Mouse (Mus musculus): ENCODE measurements around the gene Spaca3.

Gene Spaca3

DNA sequence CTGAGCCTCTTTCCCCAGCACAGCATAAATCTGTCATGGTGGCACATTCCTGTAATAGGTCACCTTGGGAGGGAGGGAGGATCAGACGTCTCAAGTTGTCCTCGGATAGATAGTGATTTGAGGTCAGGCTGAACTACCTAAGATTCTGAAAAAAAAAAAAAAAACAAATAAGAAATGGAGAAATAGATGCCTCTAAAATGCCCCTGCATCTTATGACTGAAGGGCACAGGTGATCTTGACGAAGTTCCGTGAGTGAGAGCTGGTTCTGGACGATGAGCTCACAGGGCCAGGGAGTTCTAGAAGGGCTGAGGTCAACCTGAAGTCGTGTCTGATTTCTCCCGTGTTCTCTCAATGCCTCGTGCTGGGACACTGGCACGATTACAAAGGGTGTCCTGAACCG, at the start of gene Spaca3:
TSS of gene Spaca3 (plus strand) at position 301 of the 400 bp plus-strand sequence.
- POLR2A ChIA-PET = no interaction called here
- CTCF ChIA-PET = interaction anchor here in 1 of 4 experiments (0.9 kb wide), 1 partner anchor 15 kb away, joined by 3 read pairs; no protein-coding TSS in a partner anchor

DNA sequence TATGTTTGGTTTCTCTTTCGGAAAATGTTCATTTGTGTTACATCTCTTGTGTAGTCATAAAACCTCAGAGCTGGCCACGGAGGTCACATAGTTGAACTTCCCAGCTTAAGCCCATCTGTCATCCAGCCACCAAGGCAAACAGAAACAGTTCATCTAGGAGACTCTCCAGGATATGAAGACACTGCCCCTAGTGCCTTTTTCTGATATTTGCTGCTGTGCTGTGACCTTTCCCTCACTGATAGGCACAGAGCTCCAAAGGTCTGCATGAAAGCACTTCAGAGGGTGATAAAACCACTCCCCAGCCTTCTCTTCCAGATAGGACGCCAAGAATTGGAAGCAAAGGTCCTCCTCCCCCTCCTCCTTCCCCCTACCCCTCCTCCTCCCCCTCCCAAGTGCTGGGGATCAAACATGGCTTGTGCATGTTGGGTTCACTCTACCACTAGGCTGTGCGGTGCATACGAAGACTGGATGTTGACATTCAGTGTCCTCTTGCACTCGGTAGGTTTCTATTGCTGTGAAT, 49.6 kb upstream of the Spaca3 start:
- ChIA-PET CTCF (interaction anchor here in 1 of 4 experiments (1.1 kb wide), 1 partner anchor 9 kb away, joined by 3 read pairs; no protein-coding TSS in a partner anchor), POLR2A (interaction anchor here in 3 of 4 experiments (0.6 to 1.1 kb wide), 3 partner anchors 13 to 329 kb away, joined by 3 to 9 read pairs (median 4); no protein-coding TSS in a partner anchor)

DNA sequence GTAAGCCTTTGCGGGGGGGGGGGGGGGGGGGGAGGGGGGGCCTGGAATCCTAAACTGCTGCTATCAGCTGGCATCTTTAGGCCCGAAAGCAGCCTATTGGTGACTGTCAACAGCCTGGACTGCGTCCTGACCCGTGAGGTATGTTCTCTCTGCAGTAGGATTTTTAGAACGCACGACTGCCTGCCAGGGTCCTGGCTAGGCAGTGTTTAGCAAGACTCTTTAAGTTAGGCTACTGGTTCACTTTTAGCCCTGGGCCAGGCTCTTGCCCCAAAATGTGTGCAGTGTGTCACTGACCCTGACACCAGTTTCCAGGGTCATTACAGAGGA, 48.5 kb upstream of the Spaca3 start:
- POLR2A ChIA-PET = interaction anchor here in 3 of 4 experiments (0.6 to 1.6 kb wide), 4 partner anchors 19 to 63 kb away, joined by 3 to 5 read pairs (median 4); partner anchors contain the start of gene Myo1d (in 1 of the 3)
- CTCF ChIA-PET = no interaction called here

DNA sequence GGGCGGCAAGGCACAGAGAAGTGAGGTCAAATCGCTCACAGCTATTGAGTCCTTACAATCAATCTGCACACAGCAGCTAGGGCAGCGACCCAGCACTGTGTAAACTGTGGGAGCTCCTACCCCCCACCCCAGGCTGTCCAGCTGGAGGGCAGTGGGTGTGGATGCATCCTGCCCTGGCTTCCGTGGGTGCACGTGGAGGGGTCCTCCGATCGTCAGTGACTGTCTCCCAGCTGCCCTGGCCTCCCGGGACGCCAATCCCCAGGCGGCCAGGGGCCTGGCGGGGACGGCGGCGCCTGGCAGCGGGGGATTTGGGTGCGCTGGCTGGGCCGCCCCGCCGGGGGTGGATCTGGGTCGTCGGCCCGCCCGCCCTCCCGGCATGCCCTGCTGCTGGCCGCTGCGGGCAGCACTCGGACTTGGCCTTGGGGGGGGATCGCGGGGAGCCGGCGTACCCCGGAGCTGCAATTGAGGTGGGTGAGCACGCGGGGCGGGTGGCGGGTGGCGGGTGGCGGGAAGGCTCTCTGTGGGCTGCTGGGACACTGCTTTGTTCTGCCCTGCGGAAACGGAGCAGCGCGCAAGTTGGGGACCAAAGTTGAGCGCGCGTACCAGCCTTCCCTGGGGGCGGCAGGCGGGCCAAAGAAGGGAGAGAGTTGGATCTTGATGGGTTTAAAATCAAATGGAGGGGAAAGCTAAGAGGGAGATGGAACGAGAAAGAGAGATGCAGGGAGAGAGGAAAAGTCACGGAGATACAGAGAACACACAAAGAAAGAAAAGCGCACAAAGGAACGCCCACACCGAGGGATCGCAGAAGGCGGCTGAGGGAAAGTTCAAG, 48.0 kb upstream of the Spaca3 start, which contains the start of gene Tmem98:
TSS of gene Tmem98 (plus strand) at position 183 of the 829 bp plus-strand sequence.
- POLR2A ChIA-PET = interaction anchor here in 3 of 4 experiments (0.6 to 1.6 kb wide), 6 partner anchors 19 to 1249 kb away, joined by 3 to 7 read pairs (median 4); partner anchors contain the start of gene Myo1d (in 1 of the 3)
- CTCF ChIA-PET = interaction anchor here in 1 of 4 experiments (0.5 kb wide), 1 partner anchor 1200 kb away, joined by 3 read pairs; no protein-coding TSS in a partner anchor

DNA sequence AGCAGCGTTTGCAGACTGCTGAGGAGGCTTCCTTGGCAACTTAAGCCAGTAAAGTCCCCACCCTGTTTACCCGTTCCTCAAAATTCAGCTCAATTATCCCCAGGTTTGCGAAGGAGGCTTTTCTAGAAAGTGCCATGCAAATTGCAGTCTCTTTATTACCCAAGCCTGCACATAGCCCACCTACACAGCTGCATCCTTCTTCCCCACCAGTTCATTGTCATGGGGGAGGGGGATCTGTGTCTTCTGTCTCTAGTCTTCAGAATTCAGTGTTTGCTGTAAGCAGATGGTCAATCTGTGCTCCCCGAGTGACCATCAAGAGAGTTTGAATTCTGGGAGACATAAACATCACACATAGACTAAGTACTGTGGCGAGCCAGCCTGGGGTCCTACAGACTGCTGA, 47.0 kb upstream of the Spaca3 start:
- CTCF ChIA-PET = interaction anchor here in 1 of 4 experiments (0.9 kb wide), 1 partner anchor 15 kb away, joined by 3 read pairs; no protein-coding TSS in a partner anchor

DNA sequence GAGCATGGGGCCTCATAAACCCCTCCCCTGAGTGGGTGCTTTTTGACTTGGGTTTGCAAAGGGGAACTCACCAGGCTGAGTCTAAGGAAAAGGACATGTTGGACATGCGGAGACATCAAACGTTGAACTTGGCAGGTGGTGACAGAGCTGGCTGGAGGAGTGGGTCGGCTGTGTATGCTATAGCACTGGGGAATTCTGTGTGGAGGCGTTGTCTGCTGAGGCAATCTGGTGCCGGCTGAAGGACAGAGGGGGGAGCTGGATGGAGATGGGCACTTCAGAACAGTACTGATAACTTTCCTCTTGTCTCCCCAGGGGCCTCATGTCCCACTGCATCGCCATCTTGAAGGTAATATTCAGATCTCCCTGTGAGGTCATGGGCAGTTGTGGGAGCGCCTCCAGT, 42.8 kb upstream of the Spaca3 start:
- CTCF ChIA-PET = no interaction called here
- POLR2A ChIA-PET = interaction anchor here in 1 of 4 experiments (0.6 kb wide), 1 partner anchor 337 kb away, joined by 3 read pairs; no protein-coding TSS in a partner anchor

More for the DNA sequence above, 47.0 kb upstream of the Spaca3 start:
- POLR2A ChIA-PET = interaction anchor here in 2 of 4 experiments (0.9 to 1.6 kb wide), 2 partner anchors 32 to 336 kb away, joined by 3 to 5 read pairs; partner anchors contain the start of gene Myo1d (in 1 of the 2)

DNA sequence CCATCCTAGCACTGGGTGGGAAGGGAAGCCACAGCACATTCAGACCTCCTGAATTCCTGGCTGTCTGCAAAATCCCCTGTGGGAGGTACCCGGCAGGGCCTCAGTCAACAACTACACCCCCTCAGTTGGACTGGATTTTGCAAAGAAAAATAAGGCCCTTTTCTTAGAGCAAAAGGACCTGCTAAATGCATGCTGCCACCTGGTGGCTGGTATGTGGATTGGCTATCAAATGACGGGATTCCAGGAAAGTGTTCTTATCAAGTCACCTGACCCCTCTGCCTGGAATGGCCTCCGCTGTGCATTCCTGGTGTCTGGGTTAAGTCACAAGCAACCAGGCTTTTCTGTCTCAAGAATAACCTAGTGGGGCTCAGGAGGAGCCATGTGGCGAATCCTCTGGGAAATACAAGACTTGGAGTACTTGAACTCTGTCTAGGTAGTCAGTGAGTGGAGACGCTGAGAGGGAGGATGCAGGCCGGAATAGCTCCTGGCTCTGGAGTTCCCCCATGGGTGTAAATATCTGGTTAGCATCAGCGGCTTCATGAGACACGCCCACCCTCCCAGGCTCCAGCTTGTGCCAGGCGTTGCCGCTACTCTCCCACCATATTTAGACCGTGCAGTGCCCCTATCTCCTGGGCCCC, 40.0 kb upstream of the Spaca3 start:
- CTCF ChIA-PET = interaction anchor here in 3 of 4 experiments (0.7 to 1.3 kb wide), 8 partner anchors 10 to 794 kb away, joined by 3 read pairs; partner anchors contain the start of gene Myo1d (in 1 of the 3)
- POLR2A ChIA-PET = interaction anchor here in 3 of 4 experiments (0.9 to 1.8 kb wide), 7 partner anchors 10 to 435 kb away, joined by 3 to 15 read pairs (median 4); partner anchors contain the start of genes Myo1d (in 3 of the 3) and Zfp207 (in 1 of the 3)

DNA sequence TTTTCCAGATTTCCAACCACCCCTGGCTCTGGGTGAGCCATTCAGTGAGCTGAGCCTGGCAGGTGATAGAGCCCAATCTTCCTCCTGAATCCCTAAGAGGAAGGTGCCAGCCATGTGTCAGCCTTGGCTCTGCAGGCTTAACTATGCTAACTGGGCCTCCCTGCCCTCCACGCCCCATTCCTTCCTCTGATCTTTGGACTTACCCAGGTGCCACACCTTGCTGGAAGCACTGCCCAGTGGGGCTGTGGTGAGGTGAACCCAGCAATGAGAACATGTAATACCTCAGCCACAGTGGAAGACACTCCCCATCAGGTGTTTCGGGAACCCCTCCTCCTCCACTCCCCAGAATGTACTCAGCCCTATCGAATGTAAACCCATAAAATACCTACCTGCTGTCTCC, 38.1 kb upstream of the Spaca3 start:
- CTCF ChIA-PET = interaction anchor here in 3 of 4 experiments (0.6 to 0.7 kb wide), 3 partner anchors 98 to 420 kb away, joined by 3 to 6 read pairs (median 5); no protein-coding TSS in a partner anchor
- POLR2A ChIA-PET = interaction anchor here in 2 of 4 experiments (0.7 to 1.2 kb wide), 3 partner anchors 12 to 790 kb away, joined by 3 to 4 read pairs (median 4); no protein-coding TSS in a partner anchor

DNA sequence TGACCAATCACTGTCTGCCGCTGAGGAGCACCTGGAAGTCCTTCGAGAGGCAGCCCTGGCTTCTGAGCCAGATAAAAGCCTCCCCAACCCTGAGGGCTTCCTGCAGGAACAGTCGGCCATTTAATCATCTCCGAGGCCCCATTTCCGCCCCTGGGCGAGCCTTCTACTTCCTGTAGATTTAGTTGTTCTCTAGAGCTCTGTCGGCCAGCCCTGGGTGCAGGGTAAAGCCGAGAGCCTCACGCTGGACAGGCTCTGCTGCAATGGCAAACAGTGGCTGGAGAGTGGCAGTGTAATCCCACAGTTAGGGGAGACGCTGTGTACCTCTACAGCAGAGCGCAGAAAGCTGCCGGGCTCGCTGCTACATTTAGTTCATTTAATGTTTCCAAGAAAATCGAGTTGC, 36.9 kb upstream of the Spaca3 start:
- CTCF ChIA-PET = interaction anchor here in 3 of 4 experiments (0.7 to 1.5 kb wide), 9 partner anchors 12 to 792 kb away, joined by 3 to 8 read pairs (median 4); no protein-coding TSS in a partner anchor
- POLR2A ChIA-PET = interaction anchor here in 2 of 4 experiments (0.6 to 1.3 kb wide), 3 partner anchors 10 to 42 kb away, joined by 3 read pairs; no protein-coding TSS in a partner anchor

DNA sequence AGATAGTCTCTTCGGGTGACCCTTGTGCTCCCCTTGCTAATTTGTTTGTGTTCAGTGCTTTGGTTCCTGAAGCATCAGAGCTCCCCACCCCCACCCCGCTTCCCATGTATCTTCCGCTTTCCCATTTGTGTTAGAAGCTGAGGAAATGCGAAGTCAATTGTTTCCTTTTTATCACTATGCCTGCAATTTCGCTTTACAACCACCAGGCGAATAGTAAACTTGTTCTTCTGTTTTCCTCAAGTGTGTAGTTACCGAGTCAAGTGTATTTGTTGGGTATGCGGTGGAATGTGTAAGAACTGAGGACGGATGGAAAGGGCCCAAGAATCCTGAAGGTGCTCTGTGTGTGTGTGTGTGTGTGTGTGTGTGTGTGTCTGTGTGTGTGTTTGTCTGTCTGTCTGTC, 36.4 kb upstream of the Spaca3 start:
- CTCF ChIA-PET = interaction anchor here in 3 of 4 experiments (0.6 to 1.5 kb wide), 12 partner anchors 12 to 994 kb away, joined by 3 to 8 read pairs (median 4); no protein-coding TSS in a partner anchor
- POLR2A ChIA-PET = interaction anchor here in 3 of 4 experiments (0.6 to 1.3 kb wide), 4 partner anchors 12 to 390 kb away, joined by 3 to 5 read pairs (median 3); no protein-coding TSS in a partner anchor

DNA sequence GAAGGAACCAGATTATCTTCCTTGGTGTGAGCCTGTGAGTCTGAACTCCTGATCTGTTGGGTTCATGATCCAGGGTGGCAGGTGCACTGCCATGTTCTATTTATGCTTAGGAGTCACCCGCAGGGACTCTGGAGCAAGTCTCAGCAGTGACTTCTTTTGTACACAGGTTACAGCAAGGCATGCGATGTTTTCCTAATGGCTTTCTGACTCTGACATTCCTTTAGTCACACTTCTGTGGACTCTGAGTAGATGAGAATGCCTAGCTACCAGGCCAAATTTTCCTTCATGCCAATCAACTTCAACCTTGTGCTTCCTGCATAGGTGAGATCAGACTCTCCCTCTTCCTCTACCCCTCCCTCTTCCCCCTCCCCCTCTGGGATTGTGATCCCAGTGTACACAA, 22.8 kb upstream of the Spaca3 start:
- ChIA-PET POLR2A (interaction anchor here in 2 of 4 experiments (0.6 to 1.3 kb wide), 4 partner anchors 14 to 68 kb away, joined by 3 to 7 read pairs (median 4); no protein-coding TSS in a partner anchor), CTCF (interaction anchor here in 2 of 4 experiments (0.7 to 1.1 kb wide), 2 partner anchors 82 to 530 kb away, joined by 3 to 4 read pairs; no protein-coding TSS in a partner anchor)

DNA sequence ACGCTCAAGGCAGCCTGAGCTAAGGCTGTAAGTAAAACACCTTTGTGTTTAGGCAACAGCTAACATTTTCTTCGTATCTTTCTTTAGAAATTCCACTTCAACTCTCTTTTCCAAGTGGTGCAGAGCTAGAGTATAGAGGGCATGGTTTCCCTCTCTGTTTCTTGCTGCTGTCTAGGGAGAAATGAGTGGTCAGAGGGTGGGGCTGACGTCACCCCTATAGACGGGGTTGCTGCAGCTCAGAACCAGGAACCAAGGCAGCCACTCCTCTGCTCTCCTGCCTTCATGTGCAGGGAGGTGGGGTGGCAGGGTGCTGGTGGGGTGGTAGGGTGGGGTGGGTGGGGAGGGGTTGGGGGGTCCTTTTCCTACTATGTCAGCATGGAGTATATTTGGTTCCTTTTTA, 22.3 kb upstream of the Spaca3 start:
- ChIA-PET POLR2A (interaction anchor here in 2 of 4 experiments (0.6 to 1.3 kb wide), 3 partner anchors 16 to 68 kb away, joined by 3 to 4 read pairs (median 3); no protein-coding TSS in a partner anchor), CTCF (interaction anchor here in 2 of 4 experiments (0.7 to 1.1 kb wide), 2 partner anchors 82 to 529 kb away, joined by 3 to 4 read pairs; no protein-coding TSS in a partner anchor)

DNA sequence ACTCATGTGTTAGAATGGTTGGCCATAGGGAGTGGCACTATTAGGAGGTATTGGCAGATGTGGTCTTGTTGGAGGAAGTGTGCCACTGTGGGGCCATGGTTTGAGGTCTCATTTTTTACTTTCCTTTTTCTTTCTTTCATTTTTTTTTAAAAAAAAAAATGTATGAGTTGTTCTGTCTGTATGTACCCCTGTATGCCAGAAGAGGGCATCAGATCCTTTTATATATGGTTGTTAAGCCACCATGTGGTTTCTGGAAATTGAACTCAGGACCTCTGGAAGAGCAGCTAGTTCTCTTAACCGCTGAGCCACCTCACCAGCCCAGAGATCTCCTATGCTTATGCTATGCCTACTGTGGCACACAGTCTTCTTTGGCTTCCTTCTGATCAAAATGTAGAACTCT, 19.4 kb upstream of the Spaca3 start:
- POLR2A ChIA-PET = interaction anchor here in 1 of 4 experiments (0.6 kb wide), 1 partner anchor 323 kb away, joined by 3 read pairs; no protein-coding TSS in a partner anchor

DNA sequence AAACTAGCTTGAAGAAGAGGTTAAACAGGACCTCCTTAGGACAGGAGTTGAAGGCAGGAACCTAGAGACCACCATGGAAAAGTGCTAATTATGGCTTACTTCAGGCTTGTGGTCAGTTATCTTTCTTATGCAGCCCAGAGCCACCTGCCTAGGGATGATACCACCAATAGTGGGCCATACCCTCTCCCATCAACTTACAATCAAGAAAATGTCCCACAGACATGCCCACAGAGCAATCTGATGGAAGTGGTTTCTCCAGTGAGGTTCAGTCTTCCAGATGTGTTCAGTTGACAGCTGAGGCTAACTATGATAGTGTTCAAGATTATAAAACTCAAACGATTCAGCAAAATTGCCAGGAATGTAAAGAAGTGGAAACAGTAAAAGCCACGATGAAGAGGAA, 14.7 kb upstream of the Spaca3 start:
- ChIA-PET CTCF (interaction anchor here in 1 of 4 experiments (1.0 kb wide), 1 partner anchor 25 kb away, joined by 3 read pairs; no protein-coding TSS in a partner anchor), POLR2A (no interaction called here)

More for the DNA sequence above, 19.4 kb upstream of the Spaca3 start:
- CTCF ChIA-PET = interaction anchor here (0.6 to 1.5 kb wide), 13 partner anchors 10 to 989 kb away, joined by 3 to 8 read pairs (median 3); no protein-coding TSS in a partner anchor

DNA sequence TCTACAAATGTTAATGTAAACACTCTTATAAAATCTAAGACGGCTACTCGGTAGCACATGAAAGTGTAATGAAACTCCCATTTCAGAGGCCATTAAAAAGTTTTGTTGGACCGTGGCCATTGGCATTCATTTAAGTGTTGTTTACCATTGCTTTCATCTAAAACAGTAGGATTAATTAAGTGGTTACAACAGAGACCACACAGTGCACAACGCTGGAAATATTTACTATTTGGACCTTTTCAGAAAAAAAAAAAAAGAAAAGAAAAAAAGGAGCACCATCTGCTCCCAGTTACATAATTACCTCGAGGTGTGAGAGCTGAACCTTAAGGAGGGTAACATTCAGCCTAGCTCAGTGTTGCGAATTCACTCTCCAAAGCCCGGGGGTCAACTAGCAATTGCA, 12.7 kb upstream of the Spaca3 start:
- CTCF ChIA-PET = interaction anchor here (0.6 to 1.2 kb wide), 8 partner anchors 62 to 1058 kb away, joined by 3 to 4 read pairs (median 3); partner anchors contain the start of gene Rhot1 (in 1 of the 4)
- POLR2A ChIA-PET = interaction anchor here in 1 of 4 experiments (0.6 kb wide), 1 partner anchor 1179 kb away, joined by 3 read pairs; no protein-coding TSS in a partner anchor

DNA sequence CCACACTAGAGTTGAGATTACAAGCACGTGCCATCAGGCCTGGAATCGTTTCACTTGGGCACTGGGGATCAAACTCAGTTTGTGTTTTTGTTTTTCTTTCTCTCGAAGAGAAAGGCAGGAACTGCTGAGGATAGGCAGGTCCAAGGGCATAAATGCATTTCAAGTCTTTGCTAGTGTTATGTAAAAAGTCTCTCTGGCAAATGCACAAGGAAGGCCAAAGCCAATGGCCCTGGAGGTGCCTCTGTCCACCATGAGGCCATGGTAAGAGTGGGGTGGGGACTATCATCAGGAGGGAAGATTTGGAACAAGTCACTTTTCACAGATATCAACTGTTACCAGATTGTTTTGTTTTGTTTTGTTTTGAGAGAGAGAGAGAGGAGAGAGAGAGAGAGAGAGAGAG, 12.1 kb upstream of the Spaca3 start:
- CTCF ChIA-PET = interaction anchor here (0.6 to 1.2 kb wide), 6 partner anchors 15 to 616 kb away, joined by 3 to 4 read pairs (median 3); no protein-coding TSS in a partner anchor

DNA sequence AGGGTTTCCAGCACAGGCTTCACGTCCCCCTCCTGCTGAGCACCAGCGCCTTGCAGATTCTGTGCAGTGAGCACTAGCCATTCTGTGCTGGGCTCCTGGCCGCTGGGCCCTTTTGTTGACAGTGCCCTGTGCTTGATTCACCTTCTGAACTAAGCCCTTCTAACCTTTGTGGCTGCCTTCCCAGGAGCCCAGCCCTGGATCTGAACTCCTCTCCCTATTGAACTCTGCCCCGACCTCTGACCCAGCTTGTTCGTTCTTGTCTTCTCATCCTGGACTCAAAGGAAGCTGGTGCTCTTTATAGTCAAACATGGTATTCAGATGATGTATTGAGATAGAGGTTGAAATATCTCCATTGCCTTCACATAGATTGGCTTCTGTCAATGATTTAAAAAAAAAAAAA, 10.0 kb upstream of the Spaca3 start:
- ChIA-PET POLR2A (interaction anchor here in 1 of 4 experiments (0.7 kb wide), 1 partner anchor 78 kb away, joined by 3 read pairs; no protein-coding TSS in a partner anchor), CTCF (interaction anchor here in 2 of 4 experiments (0.6 to 1.0 kb wide), 2 partner anchors 25 to 70 kb away, joined by 3 read pairs; no protein-coding TSS in a partner anchor)

More for the DNA sequence above, 12.1 kb upstream of the Spaca3 start:
- POLR2A ChIA-PET = no interaction called here
